In genomic region chr3:153118643-153119042, GRCm38 (mm10) we compare ENCODE assay signal across 14 mouse cellular contexts.
"Had no signal": no experiment of that assay in that cellular context is flagged by ENCODE, and none has a peak within 500 bp of the region (broad histone marks: within the 10 kb centered on the region; RNA-seq: fewer than 3 reads in every experiment).

No protein-coding gene starts in this region.

- H3K4me3 ChIP-seq: limb, embryonic 15.5 days; midbrain, embryonic 10.5 days; myocyte; neural tube, embryonic 15.5 days had no signal

- H3K4me2 ChIP-seq: limb, embryonic 15.5 days; lung, embryonic 14.5 days; neural tube, embryonic 15.5 days had no signal

- H3K4me1 ChIP-seq: limb, embryonic 15.5 days; midbrain, embryonic 10.5 days; neural tube, embryonic 15.5 days had no signal

- H3K27ac ChIP-seq: limb, embryonic 15.5 days; midbrain, embryonic 10.5 days; neural tube, embryonic 15.5 days had no signal

- H3K27me3 ChIP-seq: limb, embryonic 15.5 days; neural tube, embryonic 15.5 days had no signal

- H3K9ac ChIP-seq: limb, embryonic 15.5 days; lung, embryonic 14.5 days; neural tube, embryonic 15.5 days had no signal

- H3K36me3 ChIP-seq: limb, embryonic 15.5 days; midbrain, embryonic 10.5 days; neural tube, embryonic 15.5 days had no signal

- H3K9me3 ChIP-seq: limb, embryonic 15.5 days; midbrain, embryonic 10.5 days; neural tube, embryonic 15.5 days had no signal

- DNase-seq: kidney, adult 18-20 months; kidney, postnatal 10 days; kidney, postnatal 4 days; lung, embryonic 14.5 days; lung, postnatal 10 days; lung, postnatal 4 days; midbrain, embryonic 14.5 days; right cerebral cortex, postnatal 4 days; spleen, adult 18-20 months; thymus, postnatal 36 days had no signal
